Mouse (Mus musculus): ENCODE data around the gene Fhl1.

The Fhl1 gene

DNA sequence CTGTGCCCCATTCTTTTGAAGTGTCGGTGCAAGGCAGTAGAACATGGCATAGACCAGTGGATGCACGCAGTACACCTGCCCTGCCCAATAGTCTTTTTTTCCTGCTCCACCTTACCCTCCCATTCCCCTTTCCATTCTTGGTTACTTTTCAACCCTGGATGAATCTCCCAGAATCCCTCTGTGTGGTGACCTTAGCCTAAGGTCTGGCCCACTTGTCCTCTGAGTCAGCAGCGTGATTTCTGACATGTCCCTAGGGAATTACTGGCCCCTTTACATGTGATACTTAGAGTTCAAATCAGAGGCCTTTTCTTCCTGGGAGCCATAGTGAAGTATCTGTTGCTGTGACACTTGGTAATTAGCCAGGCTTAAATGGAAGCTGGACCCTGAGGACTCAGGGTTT, 55.9 kb downstream of the Fhl1 start:
- TF ChIP-seq GATA4 (IDR thresholded peaks at IDR 0.05; ENCODE audit: insufficient replicate concordance, low read length) = no peak

DNA sequence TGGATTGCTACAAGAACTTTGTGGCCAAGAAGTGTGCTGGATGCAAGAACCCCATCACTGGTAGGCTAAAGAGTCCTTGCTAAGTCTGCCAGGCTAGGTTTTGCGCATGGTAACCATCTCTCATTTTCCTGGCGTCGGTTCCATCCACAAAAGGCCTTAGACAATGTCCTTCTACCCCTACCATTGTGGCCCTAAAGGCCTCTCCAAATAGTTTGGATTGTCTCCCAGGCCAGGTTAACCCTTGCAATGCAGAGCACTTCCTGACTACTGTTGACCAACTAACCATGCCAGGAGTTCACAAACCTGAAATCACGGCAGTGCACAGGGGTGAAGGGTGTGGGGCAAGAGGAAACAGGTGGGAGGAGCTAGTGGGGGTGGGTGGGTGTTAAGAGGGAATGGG, 59.0 kb downstream of the Fhl1 start:
- TF ChIP-seq GATA4 (IDR thresholded peaks at IDR 0.05; ENCODE audit: insufficient replicate concordance, low read length) = no peak

DNA sequence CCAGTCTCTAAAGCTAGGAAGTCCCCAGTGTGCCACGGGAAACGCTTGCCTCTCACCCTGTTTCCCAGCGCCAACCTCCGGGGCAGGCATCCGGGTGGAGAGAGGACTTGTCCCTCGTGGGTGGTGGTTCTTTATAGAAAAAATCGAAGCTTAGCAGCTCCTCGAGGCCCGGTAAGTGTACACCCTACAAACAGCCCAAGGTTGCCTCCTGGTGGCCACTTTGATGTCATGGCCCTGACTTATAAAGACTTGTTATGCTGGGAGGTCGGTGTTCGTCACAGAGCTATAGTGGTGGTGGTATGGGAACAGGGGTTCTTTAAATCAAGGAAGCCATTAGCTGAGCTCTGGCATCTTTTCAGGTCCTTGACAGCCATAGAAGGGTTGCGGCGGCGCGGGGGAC, 59.7 kb downstream of the Fhl1 start:
- no peak for TF ChIP-seq GATA4 (IDR thresholded peaks at IDR 0.05; ENCODE audit: insufficient replicate concordance, low read length)

DNA sequence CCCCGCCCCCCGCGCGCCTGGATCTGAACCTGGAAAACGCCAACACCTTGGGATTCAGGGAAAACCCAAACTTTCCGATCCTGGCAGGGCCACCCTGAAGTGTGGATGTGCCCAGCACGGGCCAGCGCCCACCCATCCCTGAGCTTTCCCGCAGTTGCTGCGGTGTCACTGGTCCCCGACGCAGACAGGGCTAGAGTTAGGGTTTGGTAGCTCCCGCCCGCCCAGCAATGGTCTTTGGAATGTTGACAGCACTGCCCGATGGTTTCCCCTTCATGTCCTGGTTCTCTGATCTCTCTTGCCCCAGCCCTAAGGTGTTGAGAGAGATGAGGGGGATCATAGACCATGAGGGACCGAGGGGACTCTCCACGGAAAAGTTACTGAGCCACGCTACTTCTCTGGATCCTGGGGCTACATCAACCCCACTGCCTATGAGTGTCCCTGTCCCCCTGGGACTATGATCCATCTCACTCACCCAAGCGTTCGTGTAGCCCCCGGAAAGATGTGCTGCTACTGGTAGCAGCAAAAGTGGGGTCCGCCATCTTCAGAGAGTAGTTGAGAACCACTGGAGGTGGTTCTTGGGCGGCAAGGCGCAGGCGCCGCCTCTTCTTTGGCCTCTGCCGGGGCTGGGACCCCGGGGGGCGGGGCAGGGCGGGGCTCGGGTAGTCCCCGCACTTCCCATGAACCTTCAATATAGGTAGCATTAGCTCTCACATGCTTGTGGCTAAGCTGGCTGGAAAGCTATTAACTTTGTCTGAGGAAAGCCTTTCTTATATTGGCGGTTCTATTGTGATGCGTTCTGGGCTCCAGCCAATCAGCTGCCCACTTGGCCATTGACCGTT, 90.4 kb downstream of the Fhl1 start, which contains the start of gene Map7d3:
Gene Map7d3, minus strand, starts transcription at position 562 of the 839 bp plus-strand sequence.
- no peak for TF ChIP-seq GATA4 (IDR thresholded peaks at IDR 0.05; ENCODE audit: insufficient replicate concordance, low read length)

DNA sequence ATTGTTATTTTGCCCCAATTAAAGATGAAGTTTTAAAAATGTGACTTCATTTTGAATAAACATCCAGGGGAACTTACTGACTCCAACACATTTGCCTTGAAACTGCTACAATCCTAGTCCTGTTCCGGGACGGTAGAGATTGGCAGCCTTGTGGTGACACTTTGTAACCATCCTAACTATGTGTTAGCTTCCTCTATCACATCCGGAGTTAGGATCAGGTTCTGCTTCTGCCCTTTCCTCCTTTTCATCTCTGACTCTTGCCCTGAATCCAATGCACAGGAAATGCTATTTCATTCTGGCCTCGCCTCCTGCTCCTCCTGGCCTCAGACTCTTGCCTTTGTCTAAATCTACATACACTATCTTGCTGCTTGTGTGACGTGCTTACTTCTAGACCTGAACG, 95.9 kb downstream of the Fhl1 start:
- TF ChIP-seq GATA4 (IDR thresholded peaks at IDR 0.05; ENCODE audit: insufficient replicate concordance, low read length) = no peak

DNA sequence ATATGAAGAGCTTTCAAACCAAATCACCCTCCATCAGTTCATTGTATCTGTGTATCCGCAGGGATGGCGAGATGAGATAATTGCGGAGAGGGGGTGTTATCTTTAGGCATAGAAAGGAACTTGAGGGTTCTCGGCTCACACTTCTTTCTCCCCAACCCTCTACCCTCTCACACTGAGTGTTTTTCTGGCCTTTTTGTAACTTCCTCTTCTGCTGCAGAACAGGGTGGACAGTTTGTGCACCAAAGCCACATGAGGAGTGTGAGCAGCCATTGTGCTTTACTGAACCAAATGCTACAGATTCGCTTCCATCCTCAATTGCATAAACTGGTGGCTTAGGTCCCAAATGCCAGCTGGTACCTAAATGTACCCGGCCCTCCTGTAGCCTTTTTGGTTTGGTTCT, 104.3 kb downstream of the Fhl1 start:
- TF ChIP-seq GATA4 (IDR thresholded peaks at IDR 0.05; ENCODE audit: insufficient replicate concordance, low read length) = no peak

DNA sequence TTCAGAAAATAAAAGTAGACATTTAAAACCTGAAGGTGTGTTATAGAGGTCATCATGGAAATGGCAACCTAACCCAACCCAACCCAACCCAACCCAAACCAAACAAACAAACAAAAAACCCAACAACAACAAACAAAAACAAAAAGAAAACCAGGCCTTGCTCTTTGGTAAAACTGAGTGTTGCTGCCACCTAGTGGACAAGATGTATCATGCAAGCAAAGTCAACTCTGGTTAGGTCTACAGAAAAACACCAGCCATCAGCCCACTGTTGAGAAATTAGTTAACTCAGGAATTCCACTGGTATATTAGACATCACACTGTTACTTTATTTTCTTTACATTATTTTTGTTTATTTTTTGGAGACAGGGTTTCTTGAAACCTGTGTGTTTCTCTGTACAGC, 107.8 kb downstream of the Fhl1 start:
- TF ChIP-seq GATA4 (IDR thresholded peaks at IDR 0.05; ENCODE audit: insufficient replicate concordance, low read length) = no peak

DNA sequence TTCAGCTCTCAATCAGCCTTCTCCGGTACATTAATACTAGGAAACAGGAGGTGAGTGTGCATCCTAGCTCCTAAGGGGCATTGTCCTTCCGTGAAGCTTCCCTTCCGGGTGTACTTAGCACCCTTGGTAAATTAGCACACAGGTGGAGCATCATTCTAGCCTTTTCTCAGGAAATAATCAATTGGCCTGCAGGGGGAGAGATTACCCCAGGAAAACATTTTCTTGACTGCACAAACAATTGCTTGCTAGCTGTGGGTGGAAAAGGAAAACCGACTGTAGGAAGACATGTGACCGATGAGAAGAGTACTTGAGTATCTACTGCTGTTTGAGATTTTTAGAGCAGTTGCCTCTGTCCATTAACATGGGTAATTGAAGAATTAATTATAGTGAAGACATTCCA, 109.7 kb downstream of the Fhl1 start:
- TF ChIP-seq GATA4 (IDR thresholded peaks at IDR 0.05; ENCODE audit: insufficient replicate concordance, low read length) = no peak

All from liver, adult (tissue).